Mouse (Mus musculus) fibroblast of lung, adult 2 months (primary cell): ENCODE measurements around the gene Lgr4.

Experiments
- DNase-seq: peaks from one replicate; pipeline ENCODE4 v3.0.0-alpha.2; 2011; ENCODE audit warnings: low read depth

Lgr4 gene

GRCm38 (mm10) chr2:109950311-109950710, 32.9 kb downstream of the Lgr4 start:
- DNase-seq = no peak

DNA sequence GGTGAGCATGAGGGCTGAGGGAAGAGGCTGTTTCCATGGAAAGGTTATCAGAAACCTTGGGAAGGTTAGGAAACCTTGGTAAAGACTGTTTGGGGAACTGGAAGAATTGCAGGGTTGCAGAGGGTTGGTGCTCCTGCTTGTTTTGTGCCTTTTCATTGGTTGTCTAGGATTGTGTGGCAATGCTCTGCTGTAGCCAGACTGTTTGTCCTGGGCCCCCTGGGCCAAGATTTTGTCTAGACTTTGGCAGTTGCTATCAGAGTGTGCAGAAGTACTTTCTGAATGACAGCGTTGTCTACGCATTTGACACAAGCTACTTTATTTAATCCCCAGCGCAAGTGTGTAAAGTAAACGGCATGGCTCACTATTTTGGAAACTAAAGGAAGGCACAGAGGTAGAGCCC, 33.6 kb downstream of the Lgr4 start:
- no peak for DNase-seq

- no peak for DNase-seq
Measured at GRCm38 (mm10) chr2:109953048-109953717, 35.7 kb downstream of the Lgr4 start.

GRCm38 (mm10) chr2:109953893-109954292, 36.4 kb downstream of the Lgr4 start:
- no peak for DNase-seq

- no peak for DNase-seq
Measured at GRCm38 (mm10) chr2:109955060-109955459, 37.6 kb downstream of the Lgr4 start.

DNA sequence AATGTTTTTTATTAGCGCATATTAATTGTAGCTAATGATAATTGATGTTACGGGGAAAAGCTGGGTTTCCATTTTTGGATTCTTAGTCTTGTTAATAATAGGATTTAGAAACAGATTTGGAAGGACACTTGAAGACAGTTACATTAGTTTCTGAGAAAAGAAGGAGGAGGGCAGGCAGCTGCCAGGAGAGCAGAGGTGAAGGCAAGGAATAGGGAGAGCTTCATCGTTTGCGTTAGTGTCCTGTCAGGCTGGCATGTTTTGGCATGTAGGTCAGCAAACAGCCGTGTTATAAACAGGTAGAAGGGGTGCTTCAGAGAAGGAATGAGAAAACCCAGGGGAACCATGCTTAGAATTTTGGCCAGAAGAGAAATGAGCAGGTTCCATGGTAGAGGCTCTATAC, 38.5 kb downstream of the Lgr4 start:
- DNase-seq = no peak

DNA sequence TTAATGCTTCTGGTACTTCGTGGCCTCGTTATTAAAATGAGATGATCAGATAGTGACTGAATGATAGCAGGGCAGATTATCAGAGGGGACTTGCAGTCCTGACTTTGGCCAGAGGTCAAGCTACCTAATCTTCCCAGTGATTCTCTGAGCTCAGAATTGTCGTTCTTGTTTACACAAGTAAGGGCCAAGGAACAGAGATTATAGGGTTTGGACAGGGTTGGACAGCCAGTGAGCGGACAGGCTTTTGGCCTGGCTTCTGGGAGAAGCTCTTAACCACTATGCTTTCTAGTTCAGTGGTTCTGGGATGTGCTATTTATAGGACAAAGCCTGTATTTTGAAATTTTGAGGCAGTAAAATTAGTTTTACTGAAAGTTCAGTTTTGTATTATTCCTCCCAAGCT, 39.3 kb downstream of the Lgr4 start:
- DNase-seq = no peak

DNA sequence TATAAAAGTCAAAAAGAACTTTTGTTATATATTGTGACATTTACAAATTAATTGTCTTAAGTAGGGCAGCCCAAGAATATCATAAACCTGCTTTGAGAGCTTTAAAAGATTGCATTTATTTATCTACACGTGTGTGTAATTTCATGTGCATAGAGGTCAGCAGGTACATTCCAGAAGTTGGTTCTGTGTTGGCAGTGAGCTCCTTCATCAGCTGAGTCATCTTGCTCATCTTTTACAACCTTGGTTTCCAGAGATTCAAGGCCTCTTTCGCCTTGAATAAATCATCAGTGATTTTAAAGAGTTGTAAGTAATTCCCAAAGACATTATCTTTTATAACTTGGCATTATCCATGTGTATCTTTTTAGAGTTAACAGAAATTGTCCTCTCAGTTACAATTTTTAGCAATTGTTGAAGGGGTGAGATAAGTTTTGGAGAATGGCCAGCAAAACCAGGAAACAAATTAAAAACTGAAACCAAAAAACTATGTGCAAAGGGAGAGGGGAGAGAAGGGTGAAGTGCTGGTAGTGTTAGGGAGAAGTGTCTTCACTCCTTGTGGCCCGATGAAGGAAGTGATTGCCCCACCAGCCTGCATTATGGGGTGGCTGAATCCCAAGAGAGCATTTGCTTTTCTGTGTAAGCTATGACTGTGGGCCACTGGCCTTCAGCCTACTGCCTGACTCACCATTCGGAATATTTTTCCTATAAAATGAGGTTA, 41.4 kb downstream of the Lgr4 start:
- DNase-seq = no peak

- no peak for DNase-seq
Measured at GRCm38 (mm10) chr2:109959407-109960075, 42.1 kb downstream of the Lgr4 start.

- no peak for DNase-seq
Measured at GRCm38 (mm10) chr2:109960246-109960645, 42.8 kb downstream of the Lgr4 start.

DNA sequence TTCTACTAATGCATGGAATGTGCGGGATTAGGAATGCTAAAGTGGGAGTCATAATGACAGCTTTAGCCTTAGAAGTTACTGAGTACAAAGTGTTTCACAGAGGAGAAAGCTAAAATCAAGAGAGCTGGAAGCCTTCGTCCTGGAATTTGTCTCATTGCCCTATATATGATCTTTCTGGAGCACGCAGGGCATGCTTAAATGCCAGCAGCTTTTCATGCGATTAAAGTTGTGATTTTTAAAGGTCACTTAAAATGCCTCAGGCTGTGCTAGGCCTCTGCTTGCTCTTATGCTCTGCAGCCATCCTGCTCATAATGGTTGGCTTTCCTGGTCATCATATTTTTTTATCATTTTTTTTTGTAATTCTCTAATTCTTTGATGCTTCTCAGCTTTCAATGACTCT, 43.7 kb downstream of the Lgr4 start:
- DNase-seq = no peak

- DNase-seq = no peak
Measured at GRCm38 (mm10) chr2:109963591-109964258, 46.3 kb downstream of the Lgr4 start.

DNA sequence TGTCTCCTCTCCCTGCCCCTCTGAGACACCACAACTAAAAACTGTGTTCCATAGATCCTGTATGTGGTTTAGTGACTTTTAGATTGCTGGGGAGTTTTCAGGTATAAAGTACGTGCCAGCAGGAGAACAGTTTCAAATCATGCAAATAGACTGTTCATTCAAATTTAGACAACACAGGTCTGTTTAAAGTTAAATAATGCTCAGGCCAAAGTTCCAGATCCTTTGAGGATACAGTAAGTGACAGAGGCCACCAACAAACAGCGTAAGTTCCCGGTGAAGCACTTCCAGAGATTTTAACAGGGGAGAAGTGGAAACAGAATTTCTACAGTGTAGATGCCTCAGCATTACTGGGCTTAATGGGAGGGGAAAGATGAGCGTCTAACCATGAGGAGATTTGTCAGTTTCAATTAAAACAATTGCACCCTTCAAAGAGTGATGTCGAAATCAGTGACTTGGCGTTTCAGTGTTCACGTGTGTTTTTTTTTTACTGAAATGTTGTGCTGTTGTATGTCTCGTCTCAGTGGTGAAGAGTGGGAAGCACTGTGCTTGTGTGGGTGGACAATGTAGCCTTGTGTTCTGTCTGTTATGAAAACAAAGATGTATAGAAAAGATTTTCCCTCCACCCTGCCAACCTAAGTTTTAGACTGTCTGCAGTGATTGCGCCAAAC, 48.4 kb downstream of the Lgr4 start:
- no peak for DNase-seq

- DNase-seq = no peak
Measured at GRCm38 (mm10) chr2:109966863-109967262, 49.4 kb downstream of the Lgr4 start.

DNA sequence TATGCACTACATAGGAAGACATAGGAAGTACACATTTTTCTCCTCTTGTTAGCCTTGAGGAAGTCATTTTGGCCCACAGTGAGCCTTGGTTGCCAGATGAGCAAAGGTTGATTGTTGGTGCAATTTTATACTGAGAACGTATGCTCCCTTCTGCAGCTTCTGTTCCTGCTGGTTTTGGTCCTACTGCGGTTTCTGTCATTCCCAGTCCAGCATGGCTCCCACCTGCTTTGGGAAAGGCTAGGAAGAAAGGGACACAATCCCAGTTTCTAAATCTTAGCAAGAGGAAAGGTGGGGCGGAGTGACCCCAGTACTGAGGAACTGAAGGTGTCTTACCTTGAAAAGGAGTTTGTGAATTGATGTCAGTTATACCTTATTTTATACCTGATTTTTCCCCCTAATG, 51.9 kb downstream of the Lgr4 start:
- no peak for DNase-seq

DNA sequence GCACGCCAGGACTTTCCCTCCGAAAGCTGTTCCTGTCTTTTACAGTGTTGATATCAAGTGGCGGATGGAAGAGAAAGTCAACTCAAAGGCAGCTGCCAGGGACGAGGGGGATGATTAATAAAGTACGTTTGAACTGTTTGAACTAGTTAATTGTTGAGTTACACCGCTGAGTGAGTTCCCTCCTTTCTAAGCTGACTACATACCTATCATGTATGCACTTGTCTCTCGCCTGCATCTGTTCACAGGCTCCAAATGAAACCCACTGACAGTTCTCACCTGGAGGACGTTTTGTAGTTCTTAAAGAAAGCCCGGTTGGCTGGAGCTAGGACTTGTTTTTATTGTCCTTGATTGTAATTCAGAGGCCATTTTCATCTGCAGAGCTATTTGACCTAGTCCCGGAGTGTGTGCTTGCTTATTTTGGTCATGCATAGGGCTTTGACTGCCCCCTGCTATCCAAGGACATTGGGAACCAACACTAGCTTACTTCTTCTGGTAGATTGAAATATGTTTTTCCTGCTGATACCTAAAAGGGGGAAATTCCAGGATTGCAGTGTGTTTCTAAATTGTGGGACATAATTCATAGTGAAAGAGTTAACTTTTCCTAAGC, 52.6 kb downstream of the Lgr4 start:
- DNase-seq = no peak

- DNase-seq = no peak
Measured at GRCm38 (mm10) chr2:109970744-109971410, 53.4 kb downstream of the Lgr4 start.

DNA sequence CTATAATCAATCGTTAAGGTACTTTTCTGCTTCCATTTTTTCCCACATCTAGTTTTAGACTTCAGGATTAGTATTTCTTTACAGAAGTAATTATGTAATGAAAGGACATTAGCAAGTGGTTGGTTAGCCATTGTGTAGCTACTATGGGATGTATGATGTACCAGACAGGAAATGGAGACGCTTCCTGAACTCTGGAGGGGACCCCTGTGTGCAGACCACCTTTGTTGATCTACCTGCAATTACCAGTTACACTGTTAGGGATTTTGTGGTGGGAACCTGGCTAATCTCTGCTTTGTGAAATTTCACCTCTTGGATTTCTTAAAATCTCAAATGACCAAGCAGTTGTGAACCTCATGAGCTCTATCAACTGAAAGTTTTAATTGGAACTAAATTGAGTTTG, 54.9 kb downstream of the Lgr4 start:
- no peak for DNase-seq

GRCm38 (mm10) chr2:109972922-109973321, 55.5 kb downstream of the Lgr4 start:
- no peak for DNase-seq

- DNase-seq = no peak
Measured at GRCm38 (mm10) chr2:109974807-109975206, 57.4 kb downstream of the Lgr4 start.

DNA sequence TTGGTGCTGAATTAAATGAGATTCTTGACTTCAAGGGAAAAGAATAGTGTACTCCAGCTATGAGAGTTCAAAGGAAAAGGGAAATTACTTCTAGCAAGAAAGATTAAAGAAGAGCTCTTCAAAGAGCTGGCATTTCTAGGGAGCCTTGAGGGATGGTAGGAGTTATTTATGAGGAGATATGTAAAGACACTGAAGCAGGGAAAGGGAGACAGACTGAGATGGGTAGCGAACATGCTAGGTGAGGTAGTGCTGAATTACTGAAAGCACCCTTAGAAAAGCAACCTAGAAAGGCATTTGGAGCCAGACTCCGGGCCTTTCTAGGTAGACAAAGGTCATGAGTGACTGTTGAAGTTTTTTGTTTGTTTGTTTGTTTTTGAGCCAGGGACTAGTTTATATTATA, 58.7 kb downstream of the Lgr4 start:
- no peak for DNase-seq
